Mouse (Mus musculus) lung, embryonic 16.5 days (tissue): Measurements from ENCODE around the gene Slc22a14. TPM values are rescaled to one million over a fixed set of nuclear protein-coding genes. Genes with fewer than 3 reads are reported as not detected.

Experiments
- ATAC-seq: fragments of 200-750 bp; cut with Nextera tagmentation; 2 replicates; pipeline ENCODE4 v1.8.0; 2017; ENCODE audit warnings: low read depth, mild to moderate bottlenecking, moderate library complexity
- H3K27ac ChIP-seq: fragments of 300-500 bp; sonication (generic); 2 replicates; pipeline ENCODE4 v1.5.1; 2014; ENCODE audit warnings: mild to moderate bottlenecking, control low read depth, low read length
- H3K27me3 ChIP-seq: fragments of 300-500 bp; sonication (generic); 2 replicates; pipeline ENCODE4 v1.6.1; 2014; ENCODE audit warnings: low read depth, low read length, mixed read lengths; ENCODE audit not compliant: control insufficient read depth, insufficient read depth
- H3K36me3 ChIP-seq: fragments of 300-500 bp; sonication (generic); 2 replicates; pipeline ENCODE4 v1.6.1; 2014; ENCODE audit warnings: low read length; ENCODE audit not compliant: control insufficient read depth, insufficient read depth
- H3K4me1 ChIP-seq: fragments of 300-500 bp; sonication (generic); replicated peaks from 2 replicates; pipeline ENCODE4 v1.6.1; 2014; ENCODE audit warnings: low read length, mixed read lengths; ENCODE audit not compliant: control insufficient read depth, insufficient read depth
- H3K4me2 ChIP-seq: fragments of 300-500 bp; sonication (generic); 2 replicates; pipeline ENCODE4 v1.6.1; 2014; ENCODE audit warnings: low read depth, low read length, control low read depth
- H3K4me3 ChIP-seq: fragments of 300-500 bp; sonication (generic); 2 replicates; pipeline ENCODE4 v1.5.1; 2014; ENCODE audit warnings: mild to moderate bottlenecking, low read length, control low read depth
- H3K9ac ChIP-seq: fragments of 300-500 bp; sonication (generic); 2 replicates; pipeline ENCODE4 v1.6.1; 2014; ENCODE audit warnings: low read length, control low read depth
- H3K9me3 ChIP-seq: fragments of 300-500 bp; sonication (generic); 2 replicates; pipeline ENCODE4 v1.6.1; 2016; ENCODE audit warnings: low read length; ENCODE audit not compliant: control insufficient read depth
- WGBS: fragments of 180-500 bp; shearing (Covaris S2); extraction: QIAGEN DNeasy Blood & Tissue Kit; methylation state at CpG from one replicate; pipeline ENCODE4 v1.1.7; 2014; 5-methylcytosine and 5-hydroxymethylcytosine counted together
- polyA plus RNA-seq: library from polyadenylated mRNA; unstranded; fragments of >200 nt; fragmentation: Nextera tagmentation; extraction: Ambion mirVana; gene quantifications from 2 replicates; pipeline ENCODE4 v1.2.1, GENCODE M21; 2015

The Slc22a14 gene
- polyA plus RNA-seq, 1 experiment from 2014 or later, result 0.06 TPM

DNA sequence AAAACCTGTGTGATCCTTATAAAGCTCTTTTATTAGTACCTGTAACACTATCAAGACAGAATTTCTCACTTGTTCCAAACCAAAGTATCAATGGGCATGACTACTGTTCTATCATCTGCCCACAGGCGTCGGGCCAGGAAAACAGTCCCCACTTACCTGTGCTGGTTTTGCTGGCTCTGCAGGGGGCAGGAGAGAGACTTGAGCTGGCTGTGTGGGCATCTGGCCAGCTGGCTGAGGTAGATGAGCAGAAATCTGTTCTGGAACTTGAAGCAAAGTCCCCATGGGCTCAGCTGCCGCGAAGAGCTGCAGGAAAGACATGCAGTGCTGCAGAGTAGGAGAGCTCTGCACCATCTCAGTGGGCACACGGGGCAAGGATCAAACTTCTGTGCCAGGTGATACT is 118.5 kb downstream of the Slc22a14 start:
- Histone ChIP-seq H3K9me3 (no peaks in the 10 kb centered on the region), H3K27ac (no peak overlapping the region), H3K36me3 (peaks cover 11% of the 10 kb centered on the region), H3K4me1 (no peaks in the 10 kb centered on the region), H3K4me3 (no peak overlapping the region), H3K4me2 (no peak overlapping the region), H3K27me3 (no peaks in the 10 kb centered on the region), H3K9ac (no peak overlapping the region)
- WGBS, result 80% methylated on average over 5 of the region's 5 CpGs
- no peak for ATAC-seq

DNA sequence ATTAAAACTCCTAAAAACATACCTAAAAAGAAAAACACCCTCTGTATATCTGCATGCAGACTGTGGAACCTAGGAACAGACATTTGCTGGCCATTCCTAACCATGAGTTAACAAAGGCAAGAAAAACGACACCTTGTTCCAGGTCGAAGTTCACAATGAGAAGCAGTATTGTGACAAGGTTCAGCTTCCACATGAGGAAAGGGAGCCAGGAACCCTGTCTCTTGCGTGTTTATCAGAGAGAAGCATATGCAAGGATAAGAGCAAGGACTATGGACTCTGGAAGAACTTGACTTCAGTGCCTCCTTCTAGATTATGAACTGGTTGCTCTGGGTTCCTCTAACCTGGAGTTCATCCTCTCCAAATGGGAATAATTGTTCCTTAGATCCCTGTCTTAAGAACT is 121.4 kb downstream of the Slc22a14 start:
- Histone ChIP-seq H3K9ac (no peak overlapping the region), H3K27ac (no peak overlapping the region), H3K27me3 (no peaks in the 10 kb centered on the region), H3K4me3 (no peak overlapping the region), H3K9me3 (no peaks in the 10 kb centered on the region), H3K4me1 (no peaks in the 10 kb centered on the region), H3K36me3 (peaks cover 14% of the 10 kb centered on the region), H3K4me2 (no peak overlapping the region)
- 89% methylated on average over 3 of the region's 3 CpGs for WGBS
- ATAC-seq, result no peak

DNA sequence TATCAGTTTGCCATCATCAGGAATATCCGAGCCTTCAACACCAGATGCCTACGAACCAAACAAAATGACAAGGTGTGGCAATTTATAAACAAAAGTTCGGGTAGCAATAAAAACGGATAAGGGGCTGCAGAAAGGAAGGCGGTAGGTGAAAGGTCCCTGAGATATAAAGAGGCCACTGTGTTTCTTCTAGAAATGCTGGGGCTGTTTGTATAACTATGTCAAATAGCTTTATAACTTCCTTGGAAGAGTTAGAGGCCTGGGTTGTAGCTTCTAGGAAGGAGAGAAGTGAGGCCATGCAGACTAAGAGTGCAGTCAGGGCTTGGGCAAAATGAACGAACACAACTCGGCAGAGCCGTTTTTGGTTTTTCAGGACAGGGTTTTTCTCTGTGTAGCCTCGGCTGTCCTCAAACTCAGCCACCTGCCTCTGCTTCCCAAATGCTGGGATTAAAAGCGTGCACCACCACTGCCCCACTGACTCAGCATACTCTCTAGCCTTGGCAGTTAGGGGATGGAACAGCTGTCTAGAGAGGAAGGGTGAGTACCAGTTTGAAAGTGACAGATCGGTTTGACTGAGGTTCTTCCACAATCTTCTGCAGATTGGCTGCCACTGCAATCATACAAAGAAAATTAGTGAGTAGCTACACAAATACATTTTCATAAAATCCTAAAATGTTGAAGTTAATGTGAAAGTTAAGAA is 124.0 kb downstream of the Slc22a14 start:
- no peak overlapping the region for H3K9ac ChIP-seq
- no peak for ATAC-seq
- no peak overlapping the region for H3K27ac ChIP-seq
- H3K4me1 ChIP-seq, result no peaks in the 10 kb centered on the region
- H3K9me3 ChIP-seq, result no peaks in the 10 kb centered on the region
- H3K27me3 ChIP-seq, result no peaks in the 10 kb centered on the region
- H3K4me2 ChIP-seq, result no peak overlapping the region
- 70% methylated on average over 11 of the region's 11 CpGs for WGBS
- H3K36me3 ChIP-seq, result peaks cover 14% of the 10 kb centered on the region
- no peak overlapping the region for H3K4me3 ChIP-seq

DNA sequence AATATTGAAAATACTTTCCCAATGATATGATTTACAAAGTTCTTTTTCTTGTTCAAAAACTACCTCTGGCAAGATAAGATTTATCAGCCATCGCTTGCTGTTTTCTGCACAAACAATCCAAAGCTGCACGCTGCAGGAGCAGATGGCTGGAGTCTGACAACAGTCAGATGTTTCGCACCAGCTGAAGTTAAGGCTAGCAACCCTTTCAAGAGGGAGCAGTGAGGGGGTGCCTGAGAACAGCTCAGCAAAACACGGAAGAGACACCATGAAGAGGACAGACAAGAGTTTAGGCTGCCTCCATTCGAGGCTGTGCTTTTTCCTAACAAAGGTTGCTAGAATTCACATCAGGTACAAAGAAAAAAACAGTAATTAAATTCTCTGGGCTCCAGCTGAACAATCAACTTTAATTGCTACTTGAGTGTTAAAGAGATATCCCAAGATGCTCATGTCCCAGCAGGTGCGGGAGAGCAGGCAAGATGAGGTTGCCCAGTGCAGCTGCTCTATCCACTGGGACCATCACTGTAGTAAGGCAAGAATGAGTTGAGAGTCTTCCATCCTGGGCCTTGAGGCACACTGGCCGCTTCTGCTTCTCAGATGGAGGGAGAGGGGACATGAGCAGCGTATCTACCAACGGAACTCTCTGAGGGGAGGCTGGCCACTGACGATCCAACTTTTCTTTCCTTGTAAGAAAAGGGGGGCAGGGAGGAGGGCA is 124.9 kb downstream of the Slc22a14 start:
- Histone ChIP-seq H3K4me2 (no peak overlapping the region), H3K27ac (no peak overlapping the region), H3K4me1 (no peaks in the 10 kb centered on the region), H3K36me3 (peaks cover 11% of the 10 kb centered on the region), H3K4me3 (no peak overlapping the region), H3K27me3 (no peaks in the 10 kb centered on the region), H3K9ac (no peak overlapping the region), H3K9me3 (no peaks in the 10 kb centered on the region)
- 85% methylated on average over 10 of the region's 10 CpGs for WGBS
- ATAC-seq, result no peak

DNA sequence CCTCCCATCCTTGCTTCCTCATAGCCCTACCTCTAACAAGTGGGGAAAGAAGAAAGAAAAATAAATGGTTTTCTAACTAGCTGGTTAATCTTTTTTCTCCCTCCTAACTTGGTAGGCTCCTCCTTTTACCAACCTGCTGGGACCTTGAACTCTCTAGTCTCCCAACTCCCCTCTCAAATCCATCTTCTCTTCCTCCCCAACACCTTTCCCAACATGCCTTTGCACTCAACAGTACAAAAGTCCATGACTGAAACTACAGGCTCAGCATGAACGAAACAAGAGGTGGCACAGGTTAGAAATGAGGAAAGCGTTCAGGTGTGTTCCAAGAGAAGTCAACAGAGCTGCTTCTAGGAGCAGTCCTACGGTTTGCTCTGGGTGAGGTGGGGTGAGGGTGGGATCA is 126.1 kb downstream of the Slc22a14 start:
- Histone ChIP-seq H3K4me3 (no peak overlapping the region), H3K9me3 (no peaks in the 10 kb centered on the region), H3K9ac (no peak overlapping the region), H3K36me3 (peaks cover 10% of the 10 kb centered on the region), H3K27ac (no peak overlapping the region), H3K27me3 (no peaks in the 10 kb centered on the region), H3K4me1 (no peaks in the 10 kb centered on the region), H3K4me2 (no peak overlapping the region)
- ATAC-seq, result no peak
- WGBS, result 93% methylated on average over 3 of the region's 3 CpGs

DNA sequence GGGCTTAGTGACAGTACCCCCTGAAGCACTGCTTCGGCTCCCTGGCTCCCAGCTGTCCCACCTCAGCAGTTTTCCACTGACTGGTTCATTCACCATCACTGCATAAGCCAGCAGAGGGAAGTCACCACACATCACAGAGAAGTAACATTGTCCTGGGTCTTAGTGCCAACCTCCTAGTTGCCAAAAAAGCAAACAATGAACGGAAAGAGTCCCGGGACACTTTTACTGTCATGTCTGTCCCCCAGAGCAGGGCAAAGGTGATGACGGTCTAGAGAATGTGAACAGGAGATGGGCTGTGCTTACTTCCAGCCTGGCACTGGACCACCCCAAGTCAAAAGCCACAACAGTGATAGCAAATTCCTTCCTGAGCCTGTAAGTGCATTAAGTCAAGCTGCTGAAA is 126.6 kb downstream of the Slc22a14 start:
- H3K9me3 ChIP-seq, result no peaks in the 10 kb centered on the region
- H3K4me3 ChIP-seq, result no peak overlapping the region
- H3K36me3 ChIP-seq, result peaks cover 9% of the 10 kb centered on the region
- no peaks in the 10 kb centered on the region for H3K4me1 ChIP-seq
- H3K27ac ChIP-seq, result no peak overlapping the region
- ATAC-seq, result no peak
- H3K9ac ChIP-seq, result no peak overlapping the region
- WGBS, result 88% methylated on average over 4 of the region's 4 CpGs
- no peaks in the 10 kb centered on the region for H3K27me3 ChIP-seq
- H3K4me2 ChIP-seq, result no peak overlapping the region

DNA sequence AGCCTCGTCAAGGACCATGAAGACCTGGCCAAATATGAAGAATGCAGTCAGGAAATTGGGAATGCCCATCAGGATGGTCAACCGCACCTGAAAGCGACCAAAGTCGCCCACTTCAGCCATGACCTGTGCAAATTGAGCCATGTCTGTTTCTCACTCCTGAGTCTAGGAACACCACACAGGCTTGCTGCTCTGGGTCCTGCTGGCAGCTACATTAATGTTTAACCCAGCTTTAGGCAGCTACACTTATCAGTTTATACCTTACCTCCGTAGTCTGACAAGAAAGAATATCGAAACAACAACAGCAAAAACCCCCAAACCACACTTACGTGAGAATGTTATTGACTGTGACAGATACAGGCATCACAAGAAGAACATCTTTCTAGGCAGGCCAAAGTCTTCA is 133.8 kb downstream of the Slc22a14 start:
- Histone ChIP-seq H3K27ac (no peak overlapping the region), H3K4me1 (no peaks in the 10 kb centered on the region), H3K4me2 (no peak overlapping the region), H3K36me3 (no peaks in the 10 kb centered on the region), H3K27me3 (no peaks in the 10 kb centered on the region), H3K9ac (no peak overlapping the region), H3K9me3 (no peaks in the 10 kb centered on the region), H3K4me3 (no peak overlapping the region)
- ATAC-seq, result no peak
- 79% methylated on average over 7 of the region's 7 CpGs for WGBS

DNA sequence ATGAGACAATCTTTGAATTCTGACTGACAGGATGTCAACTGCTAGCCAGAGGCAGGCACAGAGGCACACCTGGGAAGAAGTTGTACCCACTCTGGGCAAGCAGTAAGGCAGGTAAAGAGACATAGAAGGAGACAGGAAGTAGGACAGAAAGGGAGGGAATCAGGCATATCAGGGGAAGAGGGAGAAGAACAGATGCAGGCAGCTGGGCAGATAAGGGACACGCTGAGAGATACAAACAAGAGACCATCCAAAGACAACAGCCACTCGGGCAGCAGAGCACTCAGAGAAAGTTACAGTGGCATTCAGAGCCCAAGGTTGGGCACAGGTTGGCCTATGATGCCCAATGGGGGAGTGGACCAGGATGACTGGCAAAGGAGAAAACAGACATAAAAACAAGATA is 134.5 kb downstream of the Slc22a14 start:
- no peak for ATAC-seq
- H3K4me2 ChIP-seq, result no peak overlapping the region
- no peak overlapping the region for H3K9ac ChIP-seq
- H3K27ac ChIP-seq, result no peak overlapping the region
- no peaks in the 10 kb centered on the region for H3K9me3 ChIP-seq
- H3K4me1 ChIP-seq, result no peaks in the 10 kb centered on the region
- WGBS, result 45% methylated on average over 2 of the region's 2 CpGs
- no peaks in the 10 kb centered on the region for H3K27me3 ChIP-seq
- H3K36me3 ChIP-seq, result no peaks in the 10 kb centered on the region
- H3K4me3 ChIP-seq, result no peak overlapping the region

DNA sequence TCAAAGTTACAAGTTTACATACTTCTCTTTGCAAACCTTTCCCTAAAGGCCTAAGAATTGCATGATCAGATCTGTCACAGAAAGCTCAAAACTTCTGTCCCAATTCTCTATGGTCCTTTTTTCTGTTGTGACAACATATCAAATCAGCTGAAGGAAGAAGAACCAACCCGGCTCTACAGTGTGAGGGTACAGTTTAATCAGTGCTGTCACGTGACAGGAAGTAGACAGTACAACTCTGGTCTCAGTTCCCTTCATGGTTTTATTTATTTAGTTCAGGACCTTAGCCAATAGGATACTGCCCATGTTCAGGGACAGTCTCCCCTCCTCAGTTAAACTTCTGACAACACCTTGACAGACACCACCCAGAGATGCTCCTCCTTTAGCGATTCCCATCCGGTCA is 145.1 kb downstream of the Slc22a14 start:
- peaks cover 2% of the 10 kb centered on the region; the same call in 1 of the 2 replicates for H3K36me3 ChIP-seq
- H3K4me1 ChIP-seq, result no peaks in the 10 kb centered on the region
- H3K27ac ChIP-seq, result no peak overlapping the region
- H3K9me3 ChIP-seq, result no peaks in the 10 kb centered on the region; the same call in 1 of the 2 replicates
- H3K9ac ChIP-seq, result no peak overlapping the region
- H3K4me3 ChIP-seq, result no peak overlapping the region
- WGBS, result 67% methylated on average over 4 of the region's 4 CpGs
- no peak for ATAC-seq
- H3K27me3 ChIP-seq, result no peaks in the 10 kb centered on the region
- no peak overlapping the region for H3K4me2 ChIP-seq
